Mouse (Mus musculus) limb, embryonic 11.5 days (tissue): ENCODE data around the gene Hcfc2. TPM values are rescaled to one million over a fixed set of nuclear protein-coding genes. Genes with fewer than 3 reads are reported as not detected.
A peak's percentile ranks its signal among the peaks of the same experiment; 100 is the strongest.

Experiments
- ATAC-seq: fragments of 200-750 bp; cut with Nextera tagmentation; 2 replicates; pipeline ENCODE4 v1.8.0; 2017; ENCODE audit warnings: low read depth; ENCODE audit not compliant: insufficient number of reproducible peaks, low FRiP score, low TSS enrichment
- DNase-seq: peaks from one replicate; pipeline ENCODE4 v3.0.0-alpha.2; 2015; ENCODE audit warnings: low spot score
- H3K27ac ChIP-seq: fragments of 300-500 bp; sonication (generic); replicated peaks from 2 replicates; pipeline ENCODE4 v1.5.1; 2014; ENCODE audit warnings: low read depth, mild to moderate bottlenecking, low read length
- H3K27me3 ChIP-seq: fragments of 300-500 bp; sonication (generic); 2 replicates; pipeline ENCODE4 v1.6.1; 2014; ENCODE audit warnings: mild to moderate bottlenecking, low read length, mixed read lengths; ENCODE audit not compliant: control insufficient read depth, insufficient read depth
- H3K36me3 ChIP-seq: fragments of 300-500 bp; sonication (generic); 2 replicates; pipeline ENCODE4 v1.6.1; 2014; ENCODE audit warnings: mild to moderate bottlenecking, low read length, moderate library complexity, mixed read lengths; ENCODE audit not compliant: control insufficient read depth, insufficient read depth
- H3K4me1 ChIP-seq: fragments of 300-500 bp; sonication (generic); 2 replicates; pipeline ENCODE4 v1.6.1; 2014; ENCODE audit warnings: low read length, mixed read lengths; ENCODE audit not compliant: control insufficient read depth, insufficient read depth
- H3K4me2 ChIP-seq: fragments of 300-500 bp; sonication (generic); 2 replicates; pipeline ENCODE4 v1.6.1; 2014; ENCODE audit warnings: low read depth, mild to moderate bottlenecking, moderate library complexity; ENCODE audit not compliant: severe bottlenecking
- H3K4me3 ChIP-seq: fragments of 300-500 bp; sonication (generic); 2 replicates; pipeline ENCODE4 v1.5.1; 2014; ENCODE audit warnings: low read depth, low read length
- H3K9ac ChIP-seq: fragments of 300-500 bp; sonication (generic); 2 replicates; pipeline ENCODE4 v1.6.1; 2014; ENCODE audit warnings: mild to moderate bottlenecking, low read length
- H3K9me3 ChIP-seq: fragments of 300-500 bp; sonication (generic); 2 replicates; pipeline ENCODE4 v1.6.1; 2016; ENCODE audit warnings: low read length; ENCODE audit not compliant: control insufficient read depth
- WGBS: fragments of 180-500 bp; shearing (Covaris S2); extraction: QIAGEN DNeasy Blood & Tissue Kit; methylation state at CpG from one replicate; pipeline ENCODE4 v1.1.7; 2014; 5-methylcytosine and 5-hydroxymethylcytosine counted together
- polyA plus RNA-seq: library from polyadenylated mRNA; unstranded; fragments of >200 nt; fragmentation: Nextera tagmentation; extraction: Ambion mirVana; gene quantifications from 2 replicates; pipeline ENCODE4 v1.2.1, GENCODE M21; 2014

Hcfc2 gene
- polyA plus RNA-seq, 1 experiment from 2014 or later = 32.2 TPM

- Histone ChIP-seq H3K4me2 (no peak overlapping the region), H3K36me3 (peaks cover 39% of the 10 kb centered on the region), H3K4me1 (peaks cover 7% of the 10 kb centered on the region; the same call in 1 of the 2 replicates), H3K9ac (no peak overlapping the region), H3K9me3 (no peaks in the 10 kb centered on the region), H3K4me3 (no peak overlapping the region), H3K27ac (no peak overlapping the region), H3K27me3 (no peaks in the 10 kb centered on the region)
- DNase-seq = no peak
- ATAC-seq = no peak
- 78% methylated on average over 9 of the region's 9 CpGs for WGBS
These were observed 61.4 kb downstream of the Hcfc2 start for GRCm38 (mm10) chr10:82757341-82757740.

GRCm38 (mm10) chr10:82758368-82758767 lies 62.4 kb downstream of the Hcfc2 start:
- Histone ChIP-seq H3K36me3 (peaks cover 33% of the 10 kb centered on the region), H3K27me3 (no peaks in the 10 kb centered on the region), H3K4me2 (no peak overlapping the region), H3K4me1 (peaks cover 8% of the 10 kb centered on the region; the same call in 1 of the 2 replicates), H3K4me3 (no peak overlapping the region), H3K27ac (no peak overlapping the region), H3K9ac (no peak overlapping the region), H3K9me3 (no peaks in the 10 kb centered on the region)
- WGBS = 89% methylated on average over 6 of the region's 6 CpGs
- ATAC-seq = no peak
- DNase-seq = no peak

GRCm38 (mm10) chr10:82758878-82759277 lies 62.9 kb downstream of the Hcfc2 start:
- Histone ChIP-seq H3K9ac (no peak overlapping the region), H3K27ac (no peak overlapping the region), H3K36me3 (peaks cover 30% of the 10 kb centered on the region), H3K4me2 (no peak overlapping the region), H3K4me1 (peaks cover 8% of the 10 kb centered on the region; the same call in 1 of the 2 replicates), H3K4me3 (no peak overlapping the region), H3K27me3 (no peaks in the 10 kb centered on the region), H3K9me3 (no peaks in the 10 kb centered on the region)
- WGBS = over 99% methylated on average over 3 of the region's 3 CpGs
- ATAC-seq (no peak), DNase-seq (no peak)

- 90% methylated on average over 5 of the region's 5 CpGs for WGBS
- DNase-seq (no peak), ATAC-seq (no peak)
- Histone ChIP-seq H3K4me3 (no peak overlapping the region), H3K9ac (no peak overlapping the region), H3K4me1 (peaks cover 11% of the 10 kb centered on the region), H3K36me3 (peaks cover 26% of the 10 kb centered on the region), H3K4me2 (no peak overlapping the region), H3K27ac (no peak overlapping the region), H3K9me3 (no peaks in the 10 kb centered on the region), H3K27me3 (no peaks in the 10 kb centered on the region)
These were observed 63.7 kb downstream of the Hcfc2 start for GRCm38 (mm10) chr10:82759706-82760105.

GRCm38 (mm10) chr10:82761037-82761811 lies 65.3 kb downstream of the Hcfc2 start:
- ATAC-seq = no peak
- Histone ChIP-seq H3K36me3 (peaks cover 14% of the 10 kb centered on the region), H3K4me3 (0 out of 2 replicates have a peak overlapping the region, but pooled peaks have one; percentile 2)

GRCm38 (mm10) chr10:82762756-82763681 lies 67.1 kb downstream of the Hcfc2 start:
- Histone ChIP-seq H3K27me3 (no peaks in the 10 kb centered on the region), H3K4me1 (peaks cover 11% of the 10 kb centered on the region), H3K4me3 (peak overlapping the region; percentile 87), H3K4me2 (peak overlapping the region; percentile 75), H3K9ac (peak overlapping the region; percentile 99), H3K27ac (peak overlapping the region; percentile 100), H3K36me3 (peaks cover 3% of the 10 kb centered on the region; the same call in 1 of the 2 replicates), H3K9me3 (no peaks in the 10 kb centered on the region)
- ATAC-seq = 0 out of 2 replicates have a peak, but pooled peaks have one; percentile 1
- WGBS = under 1% methylated on average over 34 of the region's 48 CpGs
- peak; percentile 69 for DNase-seq

More at GRCm38 (mm10) chr10:82761037-82761811, 65.3 kb downstream of the Hcfc2 start:
- H3K9me3 ChIP-seq = no peaks in the 10 kb centered on the region
- no peak overlapping the region for H3K9ac ChIP-seq
- no peaks in the 10 kb centered on the region for H3K27me3 ChIP-seq
- 89% methylated on average over 9 of the region's 9 CpGs for WGBS
- no peak for DNase-seq
- no peak overlapping the region for H3K27ac ChIP-seq
- peaks cover 11% of the 10 kb centered on the region for H3K4me1 ChIP-seq
- no peak overlapping the region for H3K4me2 ChIP-seq

GRCm38 (mm10) chr10:82763840-82764631 lies 68.1 kb downstream of the Hcfc2 start, which contains the start of gene Nfyb:
Gene Nfyb (minus strand): TSS chr10:82764144.
- Histone ChIP-seq H3K9ac (peak within 1 kb of the TSS; percentile 99), H3K4me1 (peaks cover 11% of the 10 kb centered on the region), H3K4me2 (peak within 1 kb of the TSS; percentile 75), H3K36me3 (0 out of 2 replicates have a peak, but pooled peaks cover 2% of the 10 kb centered on the region), H3K9me3 (no peaks in the 10 kb centered on the region), H3K27me3 (no peaks in the 10 kb centered on the region), H3K27ac (peak within 1 kb of the TSS; percentile 100), H3K4me3 (peak within 1 kb of the TSS; percentile 87)
- peak; percentile 99 for DNase-seq
- ATAC-seq = peak; percentile 94
- 1% methylated on average over 64 of the region's 68 CpGs for WGBS
